Mouse (Mus musculus): ENCODE data around the gene Eif2ak3.

Eif2ak3 gene

GRCm38 (mm10) chr6:70831179-70831839 lies 13.0 kb upstream of the Eif2ak3 start:
- no peak for DNase-seq

DNA sequence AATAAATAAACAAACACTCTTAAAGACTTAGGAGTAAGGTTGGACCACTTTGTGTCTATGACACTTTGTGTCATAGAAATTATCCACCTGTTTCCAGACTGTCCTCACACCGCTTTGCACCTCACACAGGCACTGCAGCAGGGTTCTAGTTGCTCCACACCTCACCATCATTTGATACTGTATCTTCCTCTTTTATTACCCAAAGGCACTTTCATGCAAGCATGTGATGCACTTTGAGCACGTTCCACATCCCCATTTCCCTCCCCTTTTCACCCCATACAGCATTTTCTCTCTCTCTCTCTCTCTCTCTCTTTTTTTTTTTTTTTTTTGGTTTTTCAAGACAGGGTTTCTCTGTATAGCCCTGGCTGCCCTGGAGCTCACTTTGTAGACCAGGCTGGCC lies 7.0 kb upstream of the Eif2ak3 start:
- DNase-seq = no peak

DNA sequence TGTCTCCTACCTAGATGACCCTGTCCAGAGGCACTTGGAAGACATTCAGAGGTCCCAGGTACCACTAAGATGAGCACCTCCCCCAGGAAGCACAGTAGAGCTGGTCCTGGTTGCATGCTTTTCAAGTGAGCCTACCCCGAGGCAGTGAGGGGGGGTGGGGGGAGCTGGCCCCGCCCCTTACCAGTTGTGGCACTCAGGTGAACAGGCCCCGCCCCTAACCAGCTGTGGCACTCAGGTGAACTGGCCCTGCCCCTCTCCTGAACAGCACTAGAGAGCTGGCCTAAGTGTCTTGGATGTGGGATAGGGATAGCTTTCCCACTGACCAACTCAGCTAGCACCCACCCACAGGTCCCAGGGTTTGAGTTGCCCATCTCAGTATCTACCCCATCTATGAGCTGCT lies 5.8 kb upstream of the Eif2ak3 start:
- no peak for DNase-seq

DNA sequence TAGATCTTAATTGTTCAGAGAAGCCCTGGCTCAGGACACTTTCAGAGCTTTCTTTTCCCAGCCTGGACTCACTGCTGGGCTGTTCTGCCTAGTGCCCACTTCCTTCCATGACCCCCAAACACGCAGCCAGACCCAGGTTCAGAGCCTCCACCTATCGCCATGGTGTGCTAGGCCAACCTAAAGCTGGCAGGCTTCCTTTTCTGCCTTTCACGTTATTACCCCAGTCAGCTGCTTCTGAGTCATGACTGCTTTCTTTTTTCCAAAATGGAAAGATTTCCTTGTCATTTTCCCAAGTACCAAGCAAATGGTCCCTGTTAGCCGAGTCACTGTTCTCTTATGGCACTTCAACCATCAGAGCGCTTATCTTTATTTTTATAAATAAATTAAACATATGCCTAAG lies 4.0 kb upstream of the Eif2ak3 start:
- no peak for DNase-seq

DNA sequence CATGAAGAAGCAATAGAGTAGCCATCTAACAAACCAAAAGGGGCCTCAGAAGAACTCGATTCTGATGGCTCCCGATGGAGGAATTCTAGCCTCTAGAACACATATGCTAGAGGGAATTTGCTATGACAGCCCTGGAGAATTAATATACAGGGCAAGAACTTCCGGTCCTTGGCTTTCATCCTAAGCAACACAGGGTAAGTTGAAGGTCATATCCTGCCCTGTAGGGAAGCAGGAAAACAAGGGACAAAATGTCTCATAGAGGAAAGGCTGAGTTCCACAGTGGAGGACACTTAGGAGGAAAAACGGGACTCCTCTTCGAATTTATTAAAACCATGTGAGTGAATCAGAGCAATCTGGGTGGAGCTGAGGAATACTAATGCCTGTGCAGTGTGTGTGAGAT lies 1.3 kb upstream of the Eif2ak3 start:
- no peak for DNase-seq

- no peak for DNase-seq
These were observed 756 bp downstream of the Eif2ak3 start for GRCm38 (mm10) chr6:70844896-70845646.

DNA sequence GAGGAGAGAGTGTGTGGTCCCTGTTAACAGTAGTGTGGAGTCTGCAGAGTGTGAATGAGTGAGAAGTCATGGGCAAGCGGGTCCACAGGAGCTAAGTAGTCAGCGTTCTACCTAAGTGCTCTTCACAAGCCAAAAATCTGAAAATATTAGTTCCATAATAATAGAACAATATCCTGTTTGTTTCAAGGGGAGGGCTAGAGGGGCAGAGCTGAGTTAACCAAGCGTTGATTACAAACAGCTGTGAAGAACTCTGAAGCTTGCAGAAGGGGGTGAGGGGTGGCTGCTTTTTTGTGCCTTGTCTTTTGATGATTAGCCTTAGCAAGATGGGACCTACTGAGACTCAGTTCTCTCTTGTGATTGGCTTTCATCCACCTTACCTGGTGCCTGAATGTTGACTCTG lies 3.1 kb downstream of the Eif2ak3 start:
- no peak for DNase-seq

GRCm38 (mm10) chr6:70853371-70853770 lies 9.1 kb downstream of the Eif2ak3 start:
- no peak for DNase-seq

GRCm38 (mm10) chr6:70855529-70856309 lies 11.4 kb downstream of the Eif2ak3 start:
- no peak for DNase-seq

DNA sequence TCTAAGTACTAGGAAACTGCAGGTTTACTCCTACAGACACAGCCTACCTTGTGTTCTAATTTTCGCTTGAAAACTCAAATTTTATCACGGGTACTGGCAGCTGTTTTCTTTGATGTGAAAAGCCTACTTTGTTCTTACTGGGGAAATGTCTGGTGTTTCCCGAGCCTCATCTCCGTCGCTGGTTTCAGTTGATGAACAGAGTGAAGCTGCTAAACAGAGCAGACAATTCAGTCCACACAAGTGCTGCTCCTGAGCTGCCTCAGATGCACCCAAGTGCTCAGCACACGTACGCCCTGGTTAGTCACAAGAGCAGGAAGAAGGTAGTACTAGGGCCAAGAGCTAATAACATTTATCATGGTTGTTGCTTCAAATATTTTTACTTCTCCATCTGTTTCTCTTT lies 18.4 kb downstream of the Eif2ak3 start:
- no peak for DNase-seq

DNA sequence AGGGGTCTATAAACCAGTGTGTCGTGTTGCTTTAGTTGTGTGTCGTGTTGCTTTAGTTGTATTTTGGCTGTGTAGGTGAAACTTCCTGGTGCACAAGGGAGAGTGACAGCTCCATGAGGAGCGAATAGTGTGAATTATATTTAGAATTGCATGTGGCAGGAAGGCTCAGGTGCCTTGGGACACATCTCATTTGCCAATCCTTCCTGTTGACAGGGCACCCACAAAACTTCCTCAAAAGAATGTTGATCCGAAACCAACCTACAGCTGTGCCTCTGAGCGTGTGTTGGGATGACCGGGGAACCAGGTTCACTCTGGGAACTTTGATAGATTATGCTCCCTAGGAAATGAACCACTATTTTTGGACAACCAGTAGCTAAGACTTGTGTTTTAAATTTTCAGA lies 20.0 kb downstream of the Eif2ak3 start:
- DNase-seq = no peak

DNA sequence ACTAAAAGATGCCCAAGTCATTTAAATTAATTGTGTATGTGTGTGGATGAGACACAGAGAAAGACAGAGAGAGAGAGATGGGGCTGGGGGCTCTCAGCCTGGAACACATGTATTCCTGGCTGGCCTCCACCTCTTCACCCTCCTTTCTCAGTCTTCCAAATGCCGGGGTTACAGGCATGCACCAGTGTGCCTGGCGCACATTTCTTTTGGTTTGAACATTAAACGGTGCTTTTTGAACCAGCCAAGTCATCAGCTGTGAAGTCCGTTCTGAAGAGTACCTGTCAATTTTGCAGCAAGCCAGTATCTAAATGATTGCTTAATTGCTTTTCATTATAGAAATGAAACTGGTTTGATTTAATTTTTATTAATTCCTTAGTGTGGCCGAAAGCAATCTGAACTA lies 22.4 kb downstream of the Eif2ak3 start:
- DNase-seq = no peak

DNA sequence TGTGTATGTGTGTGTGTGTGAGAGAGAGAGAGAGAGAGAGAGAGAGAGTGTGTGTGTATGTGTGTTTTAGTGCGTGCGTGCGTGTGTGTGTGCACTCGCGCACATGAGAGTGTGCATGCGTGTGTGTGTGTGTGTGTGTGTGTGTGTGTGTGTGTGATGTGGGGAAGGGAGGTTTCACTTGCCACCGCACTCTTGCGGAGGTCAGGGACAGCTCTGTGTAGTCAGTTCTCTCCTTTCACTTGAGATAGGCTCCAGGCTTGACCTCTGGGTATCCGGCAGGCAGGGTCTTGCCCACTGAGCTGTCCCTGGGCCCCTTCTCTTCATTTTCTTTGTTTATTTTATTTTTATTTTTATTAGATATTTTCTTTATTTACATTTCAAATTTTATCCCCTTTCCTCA lies 23.0 kb downstream of the Eif2ak3 start:
- no peak for DNase-seq

DNA sequence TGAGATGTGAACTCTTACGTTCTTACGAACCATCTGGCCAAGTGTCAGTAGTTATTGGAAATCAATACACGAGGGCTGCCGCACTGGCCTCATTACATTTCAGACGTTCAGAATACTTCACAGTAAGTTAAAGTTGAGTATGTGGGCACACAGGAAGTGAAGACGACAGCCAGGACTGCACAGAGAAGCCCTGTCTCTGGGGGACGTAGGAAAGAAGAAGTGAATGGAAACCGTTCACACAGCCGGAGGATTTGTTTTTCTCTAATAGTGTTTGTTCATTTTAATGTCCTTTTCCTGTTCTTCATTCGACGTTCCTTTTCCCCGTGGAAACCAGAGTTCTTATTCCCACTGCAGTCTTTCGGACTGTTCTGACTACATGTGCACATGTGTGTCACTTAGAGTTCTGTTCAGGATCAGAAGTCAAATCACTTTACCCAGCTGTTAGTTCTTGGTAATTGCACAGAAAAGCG lies 27.2 kb downstream of the Eif2ak3 start:
- no peak for DNase-seq

DNA sequence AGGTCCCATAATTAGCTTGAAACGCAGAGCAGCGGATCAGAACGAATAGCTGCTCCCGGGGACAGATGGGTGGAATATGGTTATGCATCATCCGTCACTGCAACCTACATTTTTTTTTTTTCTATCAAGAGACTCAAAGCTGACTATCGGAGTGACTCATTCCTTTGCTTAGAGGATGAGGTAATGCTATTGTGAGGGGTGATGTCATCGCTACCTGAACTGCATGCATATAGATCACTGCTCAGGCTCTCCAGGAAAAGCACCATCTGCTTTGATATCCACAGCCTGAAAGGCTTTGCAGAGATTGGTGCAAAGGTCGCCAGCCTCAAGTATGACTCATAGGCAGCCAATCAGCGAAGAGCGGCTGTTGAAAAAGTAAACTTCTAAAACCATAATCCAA lies 27.8 kb downstream of the Eif2ak3 start:
- DNase-seq = peak; percentile 46

- DNase-seq = no peak
These were observed 28.3 kb downstream of the Eif2ak3 start for GRCm38 (mm10) chr6:70872570-70872969.

- DNase-seq = no peak
These were observed 29.9 kb downstream of the Eif2ak3 start for GRCm38 (mm10) chr6:70874035-70874775.

- no peak for DNase-seq
These were observed 30.7 kb downstream of the Eif2ak3 start for GRCm38 (mm10) chr6:70875017-70875416.

DNA sequence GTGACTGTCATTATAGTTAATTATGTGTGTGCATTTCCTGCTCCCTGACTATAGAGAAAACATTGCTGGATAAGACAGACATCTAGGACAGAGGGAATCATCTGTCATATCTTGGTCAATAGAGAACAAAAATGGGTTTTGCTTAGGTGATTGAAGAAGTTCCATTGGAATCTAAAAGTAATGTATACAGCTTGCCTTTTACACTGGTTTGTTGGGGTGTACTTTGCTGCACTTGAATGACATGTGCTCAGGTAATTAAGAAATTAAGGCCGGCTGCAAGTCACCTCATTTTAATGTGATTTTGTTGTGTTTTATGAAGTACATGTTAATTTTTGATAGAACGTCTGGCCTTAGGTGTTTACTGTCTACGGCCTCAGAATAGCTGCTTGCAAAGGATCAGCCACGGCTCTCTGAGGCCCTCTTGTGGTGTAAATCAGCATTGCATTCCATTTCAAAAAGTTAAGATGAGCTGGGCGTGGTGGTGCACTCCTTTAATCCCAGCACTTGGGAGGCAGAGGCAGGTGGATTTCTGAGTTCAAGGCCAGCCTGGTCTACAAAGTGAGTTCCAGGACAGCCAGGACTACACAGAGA lies 36.5 kb downstream of the Eif2ak3 start:
- DNase-seq = peak; percentile 74

DNA sequence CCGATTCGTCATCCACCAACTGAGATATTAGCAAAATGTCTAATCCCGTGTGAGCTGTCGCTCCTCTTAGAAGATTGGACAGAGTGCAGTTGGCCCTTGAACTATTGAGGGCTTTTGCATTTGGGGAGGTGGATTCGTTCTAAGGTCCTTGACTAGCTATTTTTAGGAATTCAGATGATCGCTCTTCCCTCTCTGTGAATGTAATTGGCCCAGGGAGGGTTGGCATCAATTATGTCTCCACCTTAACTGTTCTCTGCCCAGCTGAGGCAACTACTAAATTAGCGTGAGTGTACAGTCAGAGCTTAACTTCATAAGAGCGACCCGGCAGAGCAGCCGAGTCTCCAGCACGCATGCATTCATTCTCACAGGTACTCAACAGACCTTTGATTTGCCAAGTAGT lies 43.7 kb downstream of the Eif2ak3 start:
- no peak for DNase-seq

DNA sequence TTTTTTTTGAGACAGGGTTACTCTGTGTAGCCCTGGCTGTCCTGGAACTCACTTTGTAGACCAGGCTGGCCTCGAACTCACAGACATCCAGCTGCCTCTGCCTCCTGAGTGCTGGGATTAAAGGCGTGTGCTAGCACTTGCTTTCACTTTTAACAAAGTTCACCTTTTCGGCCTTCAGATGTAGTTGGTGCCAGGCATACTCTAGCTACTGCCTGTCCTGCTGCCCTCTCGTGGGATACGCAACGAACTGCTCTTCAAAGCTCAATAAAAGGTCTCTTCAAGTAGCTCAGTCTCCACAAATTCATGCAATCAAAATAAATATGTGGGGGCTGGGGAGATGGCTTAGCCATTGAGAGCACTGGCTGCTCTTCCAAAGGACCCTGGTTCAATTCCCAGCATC lies 53.9 kb downstream of the Eif2ak3 start:
- no peak for DNase-seq

DNA sequence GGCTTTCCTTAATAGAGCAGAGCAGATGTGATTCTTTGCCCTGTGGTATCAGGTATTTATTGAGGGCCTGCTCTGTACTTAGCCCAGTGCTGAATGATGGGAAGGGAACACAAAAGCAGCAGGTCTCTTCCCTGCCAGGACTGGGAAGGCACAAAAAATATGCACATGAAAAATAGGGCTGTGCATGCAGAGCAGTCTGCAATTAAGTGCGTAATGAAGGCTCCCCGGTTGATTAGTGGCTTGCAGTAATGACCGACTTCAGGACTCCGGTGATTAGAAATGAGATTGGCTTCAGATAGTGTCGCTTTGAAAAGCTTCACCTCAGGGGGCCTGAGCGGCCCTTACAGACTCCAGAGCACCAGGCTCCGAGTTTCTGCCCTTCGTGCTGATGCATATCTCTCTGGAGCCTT lies 55.3 kb downstream of the Eif2ak3 start:
- no peak for DNase-seq

DNA sequence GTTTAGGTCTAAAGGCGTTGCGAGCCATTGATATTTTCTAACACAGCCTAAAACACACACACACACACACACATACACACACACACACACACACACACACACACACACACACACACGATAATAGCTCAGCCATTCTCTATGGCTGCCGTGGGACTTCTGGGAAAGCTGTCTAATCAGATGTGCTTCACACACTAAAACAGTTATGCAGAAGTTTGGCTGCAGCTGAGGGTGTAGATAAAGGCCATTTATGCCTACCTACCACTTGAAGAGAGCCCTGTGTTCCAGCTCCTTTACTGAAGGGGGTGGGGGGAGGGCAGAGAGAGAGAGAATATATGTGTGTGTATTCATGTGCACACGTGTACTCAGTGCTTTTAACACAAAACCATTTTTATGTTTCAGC lies 59.4 kb downstream of the Eif2ak3 start:
- DNase-seq = no peak
